Mouse (Mus musculus) midbrain, embryonic 15.5 days (tissue): ENCODE measurements around the gene Sdk1. TPM values are rescaled to one million over a fixed set of nuclear protein-coding genes. Genes with fewer than 3 reads are reported as not detected.

ENCODE experiments used
- ATAC-seq: fragments of 200-750 bp; cut with Nextera tagmentation; replicated peaks from 2 replicates; pipeline ENCODE4 v1.8.0; 2017; ENCODE audit warnings: moderate TSS enrichment
- H3K27ac ChIP-seq: fragments of 300-500 bp; sonication (generic); 2 replicates; pipeline ENCODE4 v1.5.1; 2015; ENCODE audit warnings: mild to moderate bottlenecking, inconsistent platforms
- H3K27me3 ChIP-seq: fragments of 300-500 bp; sonication (generic); replicated peaks from 2 replicates; pipeline ENCODE4 v1.6.1; 2015; ENCODE audit warnings: inconsistent platforms
- H3K36me3 ChIP-seq: fragments of 300-500 bp; sonication (generic); replicated peaks from 2 replicates; pipeline ENCODE4 v1.6.1; 2015; ENCODE audit warnings: inconsistent platforms
- H3K4me1 ChIP-seq: fragments of 300-500 bp; sonication (generic); 2 replicates; pipeline ENCODE4 v1.6.1; 2015; ENCODE audit warnings: inconsistent platforms
- H3K4me2 ChIP-seq: fragments of 300-500 bp; sonication (generic); 2 replicates; pipeline ENCODE4 v1.6.1; 2015; ENCODE audit warnings: inconsistent platforms, mild to moderate bottlenecking, moderate library complexity
- H3K4me3 ChIP-seq: fragments of 300-500 bp; sonication (generic); 2 replicates; pipeline ENCODE4 v1.5.1; 2015; ENCODE audit warnings: mild to moderate bottlenecking, inconsistent platforms
- H3K9ac ChIP-seq: fragments of 300-500 bp; sonication (generic); 2 replicates; pipeline ENCODE4 v1.6.1; 2015; ENCODE audit warnings: mild to moderate bottlenecking, inconsistent platforms
- H3K9me3 ChIP-seq: fragments of 300-500 bp; sonication (generic); 2 replicates; pipeline ENCODE4 v1.6.1; 2016; ENCODE audit warnings: inconsistent platforms
- WGBS: fragments of 180-500 bp; shearing (Covaris S2); methylation state at CpG from one replicate; pipeline ENCODE4 v1.1.7; 2015; ENCODE audit warnings: mixed read lengths; 5-methylcytosine and 5-hydroxymethylcytosine counted together
- polyA plus RNA-seq: library from polyadenylated mRNA; unstranded; fragments of >200 nt; fragmentation: Nextera tagmentation; extraction: Ambion mirVana; gene quantifications from 2 replicates; pipeline ENCODE4 v1.2.1, GENCODE M21; 2015

Gene Sdk1
- polyA plus RNA-seq, 1 experiment from 2014 or later: 3.1 TPM

DNA sequence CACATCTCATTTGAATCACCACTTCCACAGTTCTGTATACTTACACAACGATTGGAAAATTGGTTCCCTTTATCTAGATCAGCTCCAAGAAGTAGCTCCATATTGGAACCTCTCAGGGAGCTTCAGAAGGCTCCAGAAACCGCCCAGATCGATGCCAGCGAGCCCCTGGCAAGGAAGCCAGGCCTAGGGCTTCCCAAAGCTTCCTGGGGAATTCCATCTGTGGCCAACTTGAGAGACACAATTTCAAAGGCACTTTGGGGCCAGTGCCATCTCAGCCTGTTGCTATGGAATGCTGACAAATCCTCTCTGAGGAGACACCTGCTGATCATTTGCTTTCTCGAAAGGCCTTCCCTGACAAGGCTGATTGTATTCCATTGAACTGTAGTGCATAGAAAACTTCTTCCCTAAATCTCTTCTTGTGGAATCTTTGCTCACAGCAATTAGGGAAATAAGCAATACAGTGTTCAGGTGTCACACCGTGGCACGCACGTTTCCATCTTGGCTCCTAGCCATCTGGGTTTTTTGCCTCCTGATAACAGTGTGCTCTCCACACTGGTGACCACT lies 595.7 kb downstream of the Sdk1 start:
- H3K4me1 ChIP-seq: peaks cover 14% of the 10 kb centered on the region
- 40% methylated on average over 8 of the region's 8 CpGs for WGBS
- ATAC-seq: no peak
- no peaks in the 10 kb centered on the region for H3K27me3 ChIP-seq
- H3K4me2 ChIP-seq: no peak overlapping the region
- no peak overlapping the region for H3K4me3 ChIP-seq
- no peaks in the 10 kb centered on the region for H3K9me3 ChIP-seq
- no peak overlapping the region for H3K9ac ChIP-seq
- H3K27ac ChIP-seq: no peak overlapping the region
- no peaks in the 10 kb centered on the region for H3K36me3 ChIP-seq

DNA sequence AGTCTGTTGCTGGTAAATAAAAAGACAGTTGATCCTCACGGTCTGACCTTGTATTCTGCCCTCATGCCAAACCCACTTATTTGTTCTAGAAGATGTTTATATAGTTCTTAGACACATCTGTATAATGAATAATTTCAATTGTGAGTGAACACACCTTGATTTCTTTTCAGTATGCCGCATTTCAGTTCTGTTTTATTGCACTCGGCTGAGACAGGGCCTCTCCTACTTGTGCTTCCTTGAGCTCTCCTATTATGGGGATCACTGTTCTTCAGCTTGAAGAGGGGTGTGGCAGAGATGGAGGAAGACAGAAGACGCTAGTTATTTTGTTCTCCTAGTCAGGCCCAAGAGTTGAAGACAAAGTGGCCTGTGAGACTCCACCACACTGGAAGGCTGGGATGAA lies 603.4 kb downstream of the Sdk1 start:
- Histone ChIP-seq H3K27me3 (no peaks in the 10 kb centered on the region), H3K9ac (no peak overlapping the region), H3K4me1 (no peaks in the 10 kb centered on the region), H3K27ac (no peak overlapping the region), H3K4me2 (no peak overlapping the region), H3K4me3 (no peak overlapping the region), H3K36me3 (no peaks in the 10 kb centered on the region), H3K9me3 (no peaks in the 10 kb centered on the region)
- ATAC-seq: no peak
- 86% methylated on average over 4 of the region's 4 CpGs for WGBS

DNA sequence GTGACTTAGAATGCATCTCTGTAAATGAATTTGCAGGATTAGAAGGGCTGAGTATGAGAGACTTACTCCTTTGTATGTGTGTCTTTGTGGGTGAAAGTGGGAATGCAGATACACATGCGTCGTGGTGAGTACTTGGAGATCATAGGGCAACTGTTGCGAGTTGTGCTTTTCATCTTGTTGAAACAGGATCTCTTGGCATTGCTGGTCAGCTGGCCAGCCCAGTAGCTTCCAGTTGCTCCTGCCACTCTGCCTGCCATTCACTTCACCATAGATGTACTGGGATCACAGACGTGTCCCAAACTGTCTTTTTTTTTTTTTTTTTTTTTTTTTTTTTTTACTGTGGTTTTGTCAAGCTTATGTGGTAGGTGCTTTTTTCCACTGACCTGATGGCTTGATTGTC lies 606.4 kb downstream of the Sdk1 start:
- peaks cover 12% of the 10 kb centered on the region for H3K4me1 ChIP-seq
- H3K4me3 ChIP-seq: no peak overlapping the region
- H3K4me2 ChIP-seq: no peak overlapping the region
- no peak overlapping the region for H3K9ac ChIP-seq
- no peaks in the 10 kb centered on the region for H3K27me3 ChIP-seq
- no peaks in the 10 kb centered on the region for H3K36me3 ChIP-seq
- H3K9me3 ChIP-seq: no peaks in the 10 kb centered on the region
- no peak overlapping the region for H3K27ac ChIP-seq
- no peak for ATAC-seq
- 88% methylated on average over 4 of the region's 4 CpGs for WGBS

DNA sequence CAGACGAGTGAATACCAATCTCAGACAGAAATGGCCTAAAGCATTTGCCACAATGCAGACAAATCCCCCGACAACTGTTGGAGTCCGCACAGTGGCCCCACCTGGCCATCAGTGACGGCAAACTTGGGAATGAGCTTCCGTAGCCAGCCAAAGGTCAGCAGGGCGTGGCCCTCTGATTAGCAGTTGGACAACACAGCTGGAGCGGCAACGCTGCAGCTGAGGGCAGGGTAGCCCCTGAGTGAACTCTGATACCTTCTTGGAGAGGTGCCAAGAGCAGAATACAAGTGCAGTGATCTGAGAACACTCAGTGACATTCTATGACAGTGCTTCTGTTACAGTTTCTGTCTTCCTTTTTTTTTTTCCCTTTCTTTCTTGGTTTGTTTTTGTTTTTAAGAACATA lies 610.9 kb downstream of the Sdk1 start:
- H3K27ac ChIP-seq: no peak overlapping the region
- no peak for ATAC-seq
- 34% methylated on average over 8 of the region's 8 CpGs for WGBS

DNA sequence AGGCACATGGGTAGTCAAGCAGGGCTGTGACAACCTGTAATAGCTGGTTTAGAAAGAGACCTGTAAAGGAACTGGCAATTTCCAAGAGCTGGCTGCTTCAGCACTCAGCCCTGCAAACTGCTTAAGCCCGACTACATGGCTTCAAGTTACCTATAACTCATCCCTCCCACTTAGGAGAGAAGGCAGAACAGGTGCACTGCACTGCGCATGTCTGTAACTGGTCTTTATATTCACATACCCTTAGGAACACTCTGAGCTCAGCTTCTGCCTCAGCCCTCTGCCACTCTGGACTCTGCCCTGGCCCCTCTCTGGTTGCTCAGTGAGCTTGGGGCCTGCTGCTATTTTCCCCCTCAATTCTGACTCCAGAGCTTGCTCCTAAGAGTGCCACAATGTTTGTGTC lies 615.2 kb downstream of the Sdk1 start:
- Histone ChIP-seq H3K4me1 (peaks cover 19% of the 10 kb centered on the region), H3K36me3 (no peaks in the 10 kb centered on the region), H3K27me3 (no peaks in the 10 kb centered on the region), H3K9me3 (no peaks in the 10 kb centered on the region), H3K4me3 (no peak overlapping the region), H3K4me2 (no peak overlapping the region), H3K9ac (no peak overlapping the region), H3K27ac (no peak overlapping the region)
- ATAC-seq: no peak
- 90% methylated on average over 2 of the region's 2 CpGs for WGBS

More for the DNA sequence above, 610.9 kb downstream of the Sdk1 start:
- Histone ChIP-seq H3K9me3 (no peaks in the 10 kb centered on the region), H3K36me3 (no peaks in the 10 kb centered on the region), H3K27me3 (no peaks in the 10 kb centered on the region), H3K4me1 (peaks cover 12% of the 10 kb centered on the region), H3K4me3 (no peak overlapping the region), H3K4me2 (no peak overlapping the region), H3K9ac (no peak overlapping the region)

DNA sequence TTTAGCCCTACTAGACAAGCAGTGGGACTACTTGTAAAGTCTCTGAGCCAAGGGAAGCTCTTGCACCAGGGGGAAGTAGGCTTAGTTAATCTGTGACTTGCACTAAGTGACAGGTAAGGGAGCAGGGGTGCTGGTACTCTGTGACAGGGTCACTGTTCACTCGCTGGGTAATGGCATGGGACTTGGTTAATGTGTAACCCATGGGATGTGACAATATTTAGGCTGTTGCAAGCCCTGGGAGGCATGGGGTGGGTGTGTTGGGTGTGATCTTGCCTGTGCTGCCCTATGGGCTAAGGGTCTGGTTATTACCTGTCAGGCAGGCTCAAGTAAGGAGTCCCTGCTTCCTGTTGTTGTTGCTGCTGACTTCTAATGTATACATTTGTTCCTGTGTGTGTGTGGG lies 616.5 kb downstream of the Sdk1 start:
- no peaks in the 10 kb centered on the region for H3K36me3 ChIP-seq
- H3K9ac ChIP-seq: no peak overlapping the region
- H3K27me3 ChIP-seq: no peaks in the 10 kb centered on the region
- no peak overlapping the region for H3K27ac ChIP-seq
- WGBS: 79% methylated on average over 1 of the region's 1 CpGs
- no peak overlapping the region for H3K4me3 ChIP-seq
- no peaks in the 10 kb centered on the region for H3K9me3 ChIP-seq
- H3K4me1 ChIP-seq: peaks cover 9% of the 10 kb centered on the region
- no peak for ATAC-seq
- H3K4me2 ChIP-seq: no peak overlapping the region

DNA sequence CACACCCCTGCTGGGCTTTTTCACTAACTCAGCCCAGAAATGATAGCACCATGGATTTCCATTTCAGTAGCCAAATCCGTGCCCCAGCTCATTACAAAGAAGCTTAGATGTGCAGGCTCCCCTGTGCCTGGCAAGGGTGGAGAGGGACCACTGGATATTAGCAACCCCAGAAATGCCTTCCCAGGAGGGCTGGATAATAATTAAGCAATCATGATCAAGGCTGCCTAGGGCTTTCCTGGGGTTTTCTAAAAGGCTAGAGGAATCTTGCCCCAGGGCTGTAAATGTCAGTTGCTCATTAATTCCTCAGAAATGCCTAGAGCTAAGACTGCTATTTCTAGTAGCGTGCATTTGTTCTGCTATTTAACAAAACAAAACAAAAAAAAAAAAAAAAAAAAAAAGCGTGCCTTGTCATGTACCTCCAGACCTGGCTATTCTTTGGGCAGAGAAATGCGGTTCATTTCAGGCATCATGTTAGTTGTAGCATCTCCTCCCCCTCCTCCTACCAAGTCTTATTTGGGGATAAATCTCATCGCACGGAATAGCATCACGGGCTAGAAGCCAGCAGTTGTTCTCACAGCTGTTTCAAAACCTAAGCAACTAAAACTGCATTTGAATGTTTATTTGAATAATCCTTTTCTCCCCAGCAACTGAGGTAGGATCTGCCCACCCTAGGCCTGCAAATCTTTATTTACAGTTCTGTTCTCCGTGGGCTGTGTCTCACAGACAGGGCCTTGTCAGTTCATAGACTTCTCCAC lies 617.3 kb downstream of the Sdk1 start:
- Histone ChIP-seq H3K4me2 (no peak overlapping the region), H3K27ac (peak overlapping the region; percentile 25; the same call in 1 of the 2 replicates), H3K27me3 (no peaks in the 10 kb centered on the region), H3K4me1 (peaks cover 9% of the 10 kb centered on the region), H3K9me3 (no peaks in the 10 kb centered on the region), H3K9ac (no peak overlapping the region), H3K36me3 (no peaks in the 10 kb centered on the region), H3K4me3 (no peak overlapping the region)
- WGBS: 12% methylated on average over 8 of the region's 8 CpGs
- peak; percentile 66 for ATAC-seq

DNA sequence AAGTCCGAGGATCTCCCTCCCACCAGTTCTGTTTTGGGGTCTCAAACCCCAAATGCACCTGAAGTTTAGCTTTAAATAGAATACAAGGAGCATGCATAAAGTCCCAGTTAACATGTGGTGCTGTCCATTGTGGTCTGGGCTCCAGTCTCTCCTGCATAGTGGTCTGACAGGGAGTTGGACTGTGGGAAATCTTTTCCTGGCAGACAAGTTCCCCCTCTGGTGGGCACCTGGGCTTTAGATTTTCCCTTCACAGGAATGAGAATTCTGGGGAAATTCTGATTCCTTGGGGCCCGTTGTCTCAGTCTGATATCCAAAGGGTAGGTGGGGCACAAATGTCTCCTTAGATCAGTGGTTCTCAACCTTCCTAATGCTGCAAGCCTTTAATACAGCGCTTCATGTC lies 624.8 kb downstream of the Sdk1 start:
- Histone ChIP-seq H3K4me1 (no peaks in the 10 kb centered on the region), H3K27ac (no peak overlapping the region), H3K9me3 (no peaks in the 10 kb centered on the region), H3K4me3 (no peak overlapping the region), H3K9ac (no peak overlapping the region), H3K4me2 (no peak overlapping the region), H3K27me3 (no peaks in the 10 kb centered on the region), H3K36me3 (no peaks in the 10 kb centered on the region)
- ATAC-seq: no peak
- 75% methylated on average over 3 of the region's 3 CpGs for WGBS

DNA sequence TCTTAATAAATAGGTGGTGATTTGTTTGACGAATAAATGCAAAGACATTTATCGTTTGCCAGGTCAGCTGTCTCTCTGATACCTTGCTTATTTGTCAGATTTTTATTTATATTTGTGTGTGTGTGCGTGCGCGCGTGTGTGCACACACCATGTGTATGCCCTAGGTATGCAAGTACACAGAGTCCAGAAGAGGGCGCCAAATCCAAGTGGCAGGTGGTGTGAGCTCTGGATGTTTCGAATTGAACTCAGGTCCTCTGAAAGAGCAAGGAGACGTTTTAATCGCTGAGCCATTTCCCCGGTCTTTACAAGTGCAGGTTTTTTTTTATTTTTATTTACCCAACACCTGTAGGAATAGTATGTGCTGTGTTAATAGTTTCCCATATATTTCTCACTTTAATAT lies 632.5 kb downstream of the Sdk1 start:
- ATAC-seq: no peak
- H3K36me3 ChIP-seq: no peaks in the 10 kb centered on the region
- WGBS: 92% methylated on average over 11 of the region's 11 CpGs

DNA sequence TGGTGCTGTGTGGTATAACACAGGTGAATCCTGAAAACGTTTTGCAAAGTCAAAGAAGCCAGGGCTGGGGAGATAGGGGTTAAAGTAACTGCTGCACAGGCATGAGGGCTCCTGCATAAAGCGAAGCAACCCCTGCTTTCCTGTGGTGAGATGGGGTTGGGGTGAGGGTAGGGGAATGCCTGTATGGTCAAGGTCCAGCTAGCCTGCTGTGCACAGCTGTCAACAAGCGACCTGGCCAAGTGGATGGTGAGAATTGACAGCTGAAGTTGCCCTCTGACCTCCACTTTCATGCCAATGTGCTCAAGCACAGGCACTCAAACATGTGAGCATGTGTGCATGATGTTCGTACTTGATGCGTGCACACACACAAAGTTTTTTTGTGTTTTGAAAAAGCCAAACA lies 639.4 kb downstream of the Sdk1 start:
- ATAC-seq: no peak
- Histone ChIP-seq H3K4me2 (no peak overlapping the region), H3K36me3 (no peaks in the 10 kb centered on the region), H3K4me1 (peaks cover 3% of the 10 kb centered on the region; the same call in 1 of the 2 replicates), H3K27ac (no peak overlapping the region), H3K9me3 (no peaks in the 10 kb centered on the region), H3K27me3 (no peaks in the 10 kb centered on the region), H3K4me3 (no peak overlapping the region), H3K9ac (no peak overlapping the region)
- 66% methylated on average over 5 of the region's 5 CpGs for WGBS

More for the DNA sequence above, 632.5 kb downstream of the Sdk1 start:
- Histone ChIP-seq H3K9ac (no peak overlapping the region), H3K4me2 (no peak overlapping the region), H3K4me3 (no peak overlapping the region), H3K27me3 (no peaks in the 10 kb centered on the region), H3K27ac (no peak overlapping the region), H3K4me1 (no peaks in the 10 kb centered on the region), H3K9me3 (no peaks in the 10 kb centered on the region)

DNA sequence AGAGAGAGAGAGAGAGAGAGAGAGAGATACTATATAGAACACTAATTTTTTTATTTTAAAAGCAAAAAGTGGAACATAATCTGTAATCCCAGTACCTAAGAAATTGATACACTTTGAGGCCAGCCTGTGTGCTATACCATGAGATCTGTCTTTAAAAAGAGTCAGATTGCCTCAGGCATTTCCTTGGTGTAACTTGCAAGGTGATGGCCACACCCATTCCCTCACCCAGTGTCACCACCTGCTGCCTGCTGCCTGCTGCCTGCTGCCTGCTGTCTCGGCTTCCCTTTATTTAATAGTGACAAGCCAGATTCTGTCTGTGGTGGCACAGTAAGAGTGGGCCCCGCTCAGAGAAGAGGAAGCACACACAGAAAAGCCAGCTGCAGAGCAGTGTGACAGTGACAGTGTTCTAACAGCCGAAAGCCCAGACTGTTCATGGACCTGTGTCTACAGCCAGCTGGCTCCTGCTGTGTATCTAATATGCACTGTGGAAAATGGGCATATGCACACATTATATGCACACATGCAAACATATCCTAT lies 642.9 kb downstream of the Sdk1 start:
- H3K4me1 ChIP-seq: peaks cover 14% of the 10 kb centered on the region
- no peak overlapping the region for H3K27ac ChIP-seq
- no peaks in the 10 kb centered on the region for H3K27me3 ChIP-seq
- H3K4me2 ChIP-seq: no peak overlapping the region
- ATAC-seq: no peak
- no peaks in the 10 kb centered on the region for H3K9me3 ChIP-seq
- 44% methylated on average over 3 of the region's 3 CpGs for WGBS
- no peak overlapping the region for H3K9ac ChIP-seq
- no peak overlapping the region for H3K4me3 ChIP-seq
- no peaks in the 10 kb centered on the region for H3K36me3 ChIP-seq

DNA sequence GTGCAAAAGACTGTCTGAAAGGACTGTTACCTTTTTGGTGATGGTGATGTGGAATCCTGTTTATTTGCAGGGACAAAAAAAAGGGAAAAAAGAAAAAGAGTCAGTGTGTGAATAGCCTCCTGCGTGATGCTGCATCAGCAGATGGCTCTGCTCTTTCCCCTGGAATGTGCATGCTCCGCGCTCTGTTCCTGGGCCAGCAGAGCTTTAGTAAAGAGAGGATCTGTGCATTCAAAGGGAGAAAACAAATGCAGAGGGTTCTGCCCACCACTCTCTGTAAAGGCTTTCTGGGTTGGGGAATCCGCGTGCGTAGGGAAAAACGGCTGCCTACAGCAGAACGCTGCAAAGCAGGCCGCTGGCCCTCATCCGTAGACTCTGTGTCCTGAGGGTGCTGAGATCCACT lies 644.7 kb downstream of the Sdk1 start:
- no peak for ATAC-seq
- no peak overlapping the region for H3K4me3 ChIP-seq
- H3K9me3 ChIP-seq: no peaks in the 10 kb centered on the region
- H3K27ac ChIP-seq: 0 out of 2 replicates have a peak overlapping the region, but pooled peaks have one; percentile 33
- H3K9ac ChIP-seq: no peak overlapping the region; the same call in 1 of the 2 replicates
- 34% methylated on average over 10 of the region's 10 CpGs for WGBS
- no peaks in the 10 kb centered on the region for H3K36me3 ChIP-seq
- H3K4me2 ChIP-seq: no peak overlapping the region
- no peaks in the 10 kb centered on the region for H3K27me3 ChIP-seq
- H3K4me1 ChIP-seq: peaks cover 31% of the 10 kb centered on the region

DNA sequence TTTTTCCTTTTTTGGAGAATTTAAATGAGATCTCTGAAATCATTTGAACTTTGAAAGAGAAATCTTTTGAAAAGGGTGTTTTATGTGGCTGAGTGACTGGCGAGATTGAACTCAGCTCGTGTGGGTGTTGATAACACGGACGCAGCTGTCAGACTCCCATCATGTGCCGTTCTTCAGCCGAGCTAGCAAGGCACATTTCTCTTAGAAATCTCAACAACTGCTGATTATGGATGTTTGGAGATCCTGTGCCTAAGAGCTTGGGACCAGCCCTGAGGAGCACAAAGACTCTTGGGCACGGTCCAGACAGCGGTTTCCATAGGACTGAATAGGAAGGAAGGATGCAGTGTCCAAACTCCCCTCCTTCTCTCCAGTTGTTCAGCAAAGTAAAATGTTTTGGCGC lies 648.5 kb downstream of the Sdk1 start:
- Histone ChIP-seq H3K9me3 (no peaks in the 10 kb centered on the region), H3K4me3 (no peak overlapping the region), H3K36me3 (no peaks in the 10 kb centered on the region), H3K9ac (no peak overlapping the region), H3K4me1 (peaks cover 28% of the 10 kb centered on the region), H3K27ac (peak overlapping the region; percentile 43; the same call in 1 of the 2 replicates), H3K27me3 (no peaks in the 10 kb centered on the region), H3K4me2 (peak overlapping the region; percentile 12; the same call in 1 of the 2 replicates)
- no peak for ATAC-seq
- 19% methylated on average over 9 of the region's 9 CpGs for WGBS
